Mouse (Mus musculus) adrenal gland, adult (tissue): Measurements from ENCODE around the gene Ip6k1.
A peak's percentile ranks its signal among the peaks of the same experiment; 100 is the strongest.

Source experiments
- DNase-seq, 2 experiments: peaks; one replicate each; pipeline ENCODE4 v3.0.0; 2022 to 2023; ENCODE audit warnings: low spot score in 1 of 2; ENCODE audit not compliant: inconsistent age in 2 of 2

Gene Ip6k1

DNA sequence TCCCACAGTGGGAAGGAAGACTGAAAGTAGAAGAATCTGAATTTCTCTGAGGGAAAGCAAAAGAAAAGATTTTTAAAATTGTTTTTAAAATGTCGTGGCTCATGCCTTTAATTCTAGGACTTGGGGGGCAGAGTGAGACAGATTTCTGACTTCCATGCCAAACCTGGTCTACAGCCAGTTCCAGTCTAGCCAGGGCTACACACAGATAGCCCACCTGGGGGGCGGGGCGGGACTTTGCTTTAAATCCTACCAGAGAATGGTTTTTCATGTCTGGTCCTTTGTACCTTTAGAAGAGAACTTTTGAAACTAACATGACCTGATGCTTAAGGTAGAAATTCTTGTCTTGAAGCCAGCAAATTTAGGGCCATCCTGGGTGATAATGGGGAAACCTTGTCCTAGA lies 20.9 kb downstream of the Ip6k1 start:
- no peak for DNase-seq

- no peak for DNase-seq
Observed at GRCm38 (mm10) chr9:108026584-108026983, 24.3 kb downstream of the Ip6k1 start.

DNA sequence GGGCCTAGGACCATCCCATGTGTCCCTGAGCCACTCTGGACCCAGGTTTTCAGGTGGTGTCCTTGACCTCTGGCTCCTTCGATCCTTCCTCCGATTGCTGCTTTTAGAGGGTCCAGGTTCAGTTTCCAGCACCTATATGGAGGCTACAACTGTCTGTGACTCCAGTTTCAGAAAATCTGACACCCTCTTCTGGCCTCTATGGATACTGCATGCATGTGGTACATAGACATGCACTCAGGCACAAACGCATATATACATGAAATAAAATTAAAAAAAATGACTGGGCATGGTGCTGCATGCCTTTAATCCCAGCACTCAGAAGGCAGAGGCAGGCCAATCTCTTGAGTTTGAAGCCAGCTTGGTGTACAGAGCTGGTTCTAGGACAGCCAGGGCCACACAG lies 25.6 kb downstream of the Ip6k1 start:
- DNase-seq: no peak

- no peak for DNase-seq
Observed at GRCm38 (mm10) chr9:108032126-108032525, 29.8 kb downstream of the Ip6k1 start.

DNA sequence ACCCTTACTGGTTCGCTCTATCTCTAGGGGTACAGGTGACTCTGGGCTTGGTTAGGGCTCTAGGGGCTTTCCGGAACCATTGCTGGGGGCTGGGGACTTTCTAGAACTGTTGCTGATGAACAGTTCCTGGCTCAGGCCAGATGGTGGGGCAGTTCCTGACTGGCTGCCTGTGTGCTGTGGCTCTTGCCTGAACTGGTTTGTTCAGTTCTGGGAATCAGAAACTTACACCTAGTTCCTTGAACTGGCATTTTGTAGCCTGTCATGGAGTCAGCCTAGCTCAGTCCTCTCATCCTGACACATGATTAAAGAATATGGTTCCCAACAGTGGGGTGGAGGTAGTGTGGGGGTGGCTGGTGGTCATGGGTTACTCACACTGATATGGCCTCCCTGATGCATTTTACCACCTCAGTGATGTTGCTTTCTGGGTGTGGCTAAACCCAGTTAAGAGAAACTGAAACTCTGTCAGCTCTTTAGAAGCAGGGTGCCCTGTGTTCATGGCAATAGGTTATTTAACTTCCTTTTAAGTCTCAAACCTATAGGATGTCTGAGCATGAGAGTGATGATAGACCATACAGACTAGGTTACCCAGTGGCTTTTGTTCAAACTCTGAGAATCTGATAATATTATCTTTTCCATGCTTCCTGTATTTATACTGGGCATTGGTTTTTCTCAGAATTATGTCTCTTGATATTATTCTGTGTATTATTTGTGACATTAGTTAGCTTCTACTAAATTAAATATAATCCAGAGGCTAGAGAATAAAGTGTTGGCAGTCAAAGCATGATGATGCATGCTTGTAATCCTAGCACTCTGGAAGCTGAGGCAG lies 33.2 kb downstream of the Ip6k1 start:
- no peak for DNase-seq

- DNase-seq: no peak
Observed at GRCm38 (mm10) chr9:108044751-108045492, 42.6 kb downstream of the Ip6k1 start.

- no peak for DNase-seq
Observed at GRCm38 (mm10) chr9:108046582-108046981, 44.3 kb downstream of the Ip6k1 start.

DNA sequence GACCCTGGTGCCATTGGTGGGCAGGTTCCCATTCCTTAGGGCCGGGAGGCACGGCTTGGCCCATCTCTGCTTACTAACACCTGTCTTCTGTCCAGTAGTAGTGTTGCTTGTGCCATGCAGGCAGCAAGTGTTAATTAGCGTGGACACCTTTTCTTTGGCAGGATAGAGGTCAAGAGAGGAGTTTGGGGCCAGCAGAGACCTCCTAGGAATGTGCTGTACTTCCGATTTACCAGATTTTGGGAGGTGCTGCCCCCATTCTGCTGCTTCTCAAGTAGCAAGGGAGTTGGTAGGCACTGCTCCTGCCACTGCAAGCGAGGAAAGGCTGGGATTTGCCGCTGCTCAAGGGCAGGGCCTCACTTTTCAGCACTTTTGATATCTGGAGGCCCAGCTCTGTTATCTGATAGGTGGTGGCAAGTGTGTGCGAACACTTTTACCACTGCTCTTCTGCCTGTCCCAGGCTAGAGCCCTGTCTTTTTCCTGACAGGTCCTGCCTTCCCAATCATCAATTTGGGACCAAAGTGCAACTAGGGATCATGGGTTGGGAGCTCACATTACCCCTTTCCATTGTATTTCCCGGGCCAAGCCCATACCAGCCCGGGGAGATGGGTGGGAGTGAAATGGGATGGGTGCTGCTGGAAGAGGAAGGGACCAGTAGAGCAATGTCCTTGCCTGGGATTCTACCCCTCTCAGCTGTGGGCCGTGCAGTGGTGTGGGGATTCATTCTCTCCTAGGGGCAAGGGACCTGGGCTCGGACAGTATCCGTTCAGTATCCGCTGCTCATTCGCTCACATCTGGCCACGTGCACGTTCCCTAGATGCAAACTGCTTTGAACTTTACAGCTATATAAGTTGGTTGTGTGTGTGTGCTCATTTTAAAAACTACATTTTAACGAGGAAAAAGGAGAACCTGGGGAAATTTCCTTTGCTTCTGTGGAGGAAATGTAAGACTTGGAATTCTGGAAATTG lies 45.6 kb downstream of the Ip6k1 start:
- no peak for DNase-seq

DNA sequence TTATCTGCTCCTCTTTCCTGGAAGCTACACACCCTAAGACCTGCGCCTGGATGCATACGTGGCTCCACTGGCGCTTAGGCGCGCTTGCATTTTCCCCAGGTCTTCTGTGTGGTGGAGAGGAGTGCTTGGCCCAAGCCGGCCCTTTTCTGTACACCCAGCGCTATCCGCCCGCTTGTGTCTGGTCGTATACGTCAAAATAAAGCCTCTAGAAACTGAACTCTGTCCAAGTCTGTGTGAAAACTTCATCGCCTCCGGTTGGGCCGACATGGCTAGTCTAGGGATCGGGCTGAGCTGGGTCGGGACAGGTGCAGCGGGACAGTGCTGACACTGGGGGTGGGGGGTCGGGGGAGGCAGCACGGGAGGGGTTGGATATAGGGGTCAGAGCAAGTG lies 46.3 kb downstream of the Ip6k1 start:
- peak in 1 of 2 experiments; percentile 82 for DNase-seq

DNA sequence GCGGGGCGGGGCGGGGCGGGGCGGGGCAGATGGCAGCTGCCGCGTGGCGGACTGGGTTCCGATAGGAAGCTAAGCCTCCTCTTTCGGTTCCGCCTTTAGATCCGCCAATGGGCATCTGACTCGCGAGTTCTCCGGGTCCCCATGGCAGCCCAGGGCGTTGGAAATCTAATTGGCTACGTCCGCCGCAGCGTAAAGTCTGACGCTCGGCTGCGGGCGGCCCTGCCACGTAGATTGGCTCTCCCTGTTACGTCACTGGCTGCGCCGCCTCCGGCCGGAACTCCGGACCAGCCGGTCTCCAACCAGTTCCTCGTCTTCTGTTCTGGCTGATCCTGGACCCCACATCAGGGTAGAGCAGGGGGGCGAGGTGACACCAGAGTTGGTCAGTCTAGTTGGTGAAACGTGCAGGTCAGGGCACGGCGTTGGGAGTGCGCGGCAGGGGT lies 46.7 kb downstream of the Ip6k1 start, which contains the start of gene Gmppb:
Gene Gmppb (plus strand): TSS at position 227 of the 440 bp plus-strand sequence.
- DNase-seq: peak; percentile 98

DNA sequence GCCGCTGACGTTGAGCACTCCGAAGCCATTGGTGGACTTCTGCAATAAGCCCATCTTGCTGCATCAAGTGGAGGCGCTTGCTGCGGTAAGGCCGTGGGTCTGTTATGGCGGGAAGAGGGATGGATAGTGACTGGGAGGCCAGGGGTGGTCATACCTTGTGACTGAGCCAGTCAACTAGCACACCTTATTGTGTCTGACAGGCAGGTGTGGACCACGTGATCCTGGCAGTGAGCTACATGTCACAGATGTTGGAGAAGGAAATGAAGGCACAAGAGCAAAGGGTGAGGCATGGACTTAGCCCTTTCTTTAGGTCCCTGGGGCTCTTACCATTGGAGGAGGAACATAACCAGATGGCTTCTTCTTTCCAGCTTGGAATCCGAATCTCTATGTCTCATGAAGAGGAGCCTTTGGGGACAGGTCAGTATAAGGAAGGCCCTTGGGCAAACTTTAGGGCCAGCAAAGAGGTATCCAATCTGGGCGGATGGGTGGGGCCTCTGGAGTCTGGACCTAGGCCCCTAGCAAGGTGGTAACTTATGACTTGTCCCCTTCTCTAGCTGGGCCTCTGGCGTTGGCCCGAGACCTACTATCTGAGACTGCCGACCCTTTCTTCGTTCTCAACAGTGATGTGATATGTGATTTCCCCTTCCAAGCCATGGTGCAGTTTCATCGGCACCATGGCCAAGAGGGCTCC lies 47.4 kb downstream of the Ip6k1 start:
- DNase-seq: peak in 1 of 2 experiments; percentile 50

DNA sequence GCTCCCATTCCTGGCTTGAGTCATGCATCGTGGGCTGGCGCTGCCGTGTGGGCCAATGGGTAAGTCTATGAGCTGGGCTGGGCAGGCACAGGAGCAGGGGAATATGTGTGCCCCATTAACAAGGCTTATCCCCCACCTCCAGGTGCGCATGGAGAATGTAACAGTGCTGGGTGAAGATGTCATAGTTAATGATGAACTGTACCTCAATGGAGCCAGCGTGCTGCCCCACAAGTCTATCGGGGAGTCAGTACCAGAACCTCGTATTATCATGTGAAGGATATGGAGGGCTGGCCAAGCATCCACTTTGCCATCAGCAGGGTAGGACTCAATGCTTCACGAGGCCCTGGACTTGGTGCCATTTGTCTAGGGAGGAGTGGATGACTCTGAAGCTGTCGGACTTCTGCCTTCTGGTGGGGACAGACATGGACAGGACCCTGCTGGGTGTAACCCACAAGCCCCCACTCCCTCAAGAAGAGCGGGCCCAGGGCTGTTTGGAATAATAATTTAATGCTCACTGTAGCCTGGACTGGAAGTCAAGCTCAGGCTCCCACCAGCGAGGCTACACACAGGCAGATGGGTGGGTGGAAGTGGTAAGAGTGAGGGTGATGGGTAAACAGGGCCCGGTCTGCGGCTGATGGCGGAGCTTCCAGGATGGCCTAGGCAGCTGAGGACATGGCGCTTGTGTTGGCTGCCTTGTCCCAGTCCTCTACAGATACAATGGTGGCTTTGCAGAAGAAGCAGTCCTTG lies 49.1 kb downstream of the Ip6k1 start:
- DNase-seq: no peak

- DNase-seq: no peak
Observed at GRCm38 (mm10) chr9:108051931-108052220, 49.6 kb downstream of the Ip6k1 start.

- DNase-seq: no peak
Observed at GRCm38 (mm10) chr9:108052411-108052810, 50.1 kb downstream of the Ip6k1 start.

- peak; percentile 96 to 99 for DNase-seq
Observed at GRCm38 (mm10) chr9:108052885-108053664, 50.8 kb downstream of the Ip6k1 start, which contains the start of gene Amigo3. Gene Amigo3 (plus strand): TSS chr9:108053159.

- DNase-seq: peak in 1 of 2 experiments; percentile 37
Observed at GRCm38 (mm10) chr9:108053665-108054225, 51.4 kb downstream of the Ip6k1 start.

- peak in 1 of 2 experiments; percentile 26 for DNase-seq
Observed at GRCm38 (mm10) chr9:108054331-108055040, 52.2 kb downstream of the Ip6k1 start.

- DNase-seq: peak in 1 of 2 experiments; percentile 44
Observed at GRCm38 (mm10) chr9:108055061-108055460, 52.8 kb downstream of the Ip6k1 start.
